Mouse (Mus musculus) thymus, adult 2 months (tissue): ENCODE measurements at regions not wholly inside any gene's neighbourhood (a gene's known extent, or its start where the extent isn't known, plus 50 kb on each side); places are given as distances from the start of the nearest gene placed in this dataset.

ENCODE experiments used
- DNase-seq: peaks from one replicate; pipeline ENCODE4 v3.0.0; 2021
- H3K27ac ChIP-seq: fragments of 200-500 bp; 2 replicates; pipeline ENCODE4 v1.5.1; 2012; ENCODE audit warnings: low read length, control low read depth; ENCODE audit not compliant: control insufficient read depth, insufficient read depth
- H3K27me3 ChIP-seq: fragments of 200-500 bp; 2 replicates; pipeline ENCODE4 v1.6.1; 2012; ENCODE audit warnings: mild to moderate bottlenecking, low read length, moderate library complexity, mixed read lengths; ENCODE audit not compliant: control insufficient read depth, insufficient read depth
- H3K36me3 ChIP-seq: fragments of 200-500 bp; 2 replicates; pipeline ENCODE4 v1.6.1; 2012; ENCODE audit warnings: mild to moderate bottlenecking, low read length, moderate library complexity; ENCODE audit not compliant: control insufficient read depth, insufficient read depth
- H3K4me1 ChIP-seq: fragments of 200-500 bp; replicated peaks from 2 replicates; pipeline ENCODE4 v1.6.1; 2012; ENCODE audit warnings: low read length; ENCODE audit not compliant: control insufficient read depth, insufficient read depth
- H3K4me3 ChIP-seq: fragments of 200-500 bp; 2 replicates; pipeline ENCODE4 v1.5.1; 2012; ENCODE audit warnings: mild to moderate bottlenecking, low read length, control low read depth, moderate library complexity; ENCODE audit not compliant: control insufficient read depth, insufficient read depth
- CTCF ChIP-seq: fragments of 200-500 bp; IDR thresholded peaks from 2 replicates; pipeline ENCODE4 v1.5.1; 2012; ENCODE audit warnings: mild to moderate bottlenecking, control low read depth, low read length, moderate library complexity, borderline replicate concordance; ENCODE audit not compliant: control insufficient read depth, poor library complexity, insufficient read depth; ENCODE audit errors: extremely low read depth
- POLR2A ChIP-seq: fragments of 200-500 bp; IDR thresholded peaks from 2 replicates; pipeline ENCODE4 v1.6.1; 2012; ENCODE audit warnings: mild to moderate bottlenecking, low read length, control low read depth, moderate library complexity; ENCODE audit not compliant: control insufficient read depth, poor library complexity, insufficient read depth; ENCODE audit errors: extremely low read depth
- WGBS: fragments of 180-500 bp; shearing (Covaris S2); methylation state at CpG from one replicate; pipeline ENCODE4 v1.1.7; 2018; 5-methylcytosine and 5-hydroxymethylcytosine counted together

- Histone ChIP-seq H3K27ac (no peak overlapping the region), H3K36me3 (no peaks in the 10 kb centered on the region), H3K4me3 (no peak overlapping the region), H3K4me1 (peaks cover 5% of the 10 kb centered on the region), H3K27me3 (no peaks in the 10 kb centered on the region)
- TF ChIP-seq POLR2A (no peak), CTCF (no peak)
- DNase-seq: no peak
- 86% methylated on average over 10 of the region's 10 CpGs for WGBS
Observed at GRCm38 (mm10) chr2:144160434-144160833, 110.0 kb upstream of the Mgme1 start.

DNA sequence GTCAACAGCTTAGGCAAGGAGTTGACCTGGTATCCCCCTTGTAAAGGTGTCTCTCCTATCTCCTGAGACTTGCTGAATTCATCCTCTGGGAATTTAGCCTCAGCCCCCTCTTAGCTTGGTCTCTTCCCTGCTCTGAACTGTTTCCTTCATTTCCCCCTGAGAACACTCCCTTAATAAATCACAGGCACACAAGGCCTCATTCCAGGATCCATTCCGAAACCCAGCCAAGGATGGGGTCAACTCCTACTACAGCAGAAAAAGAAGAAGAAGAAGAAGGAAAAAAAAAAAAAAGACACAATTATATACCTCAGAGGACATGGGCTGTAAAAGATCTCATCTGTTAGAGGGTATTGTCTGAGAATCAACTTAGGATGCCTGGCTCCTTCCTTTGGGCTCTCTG, 108.6 kb upstream of the Mgme1 start:
- Histone ChIP-seq H3K27ac (no peak overlapping the region), H3K36me3 (no peaks in the 10 kb centered on the region), H3K4me1 (peaks cover 8% of the 10 kb centered on the region), H3K4me3 (no peak overlapping the region), H3K27me3 (no peaks in the 10 kb centered on the region)
- DNase-seq: no peak
- 100% methylated on average over 1 of the region's 1 CpGs for WGBS
- TF ChIP-seq CTCF (no peak), POLR2A (no peak)

GRCm38 (mm10) chr2:144164102-144164501, 106.4 kb upstream of the Mgme1 start:
- TF ChIP-seq POLR2A (no peak), CTCF (no peak)
- no peak for DNase-seq
- 52% methylated on average over 8 of the region's 8 CpGs for WGBS
- Histone ChIP-seq H3K4me1 (peaks cover 8% of the 10 kb centered on the region), H3K4me3 (no peak overlapping the region), H3K27me3 (no peaks in the 10 kb centered on the region), H3K36me3 (no peaks in the 10 kb centered on the region), H3K27ac (no peak overlapping the region)

- 2% methylated on average over 37 of the region's 37 CpGs for WGBS
- H3K4me1 ChIP-seq: peaks cover 8% of the 10 kb centered on the region
- H3K36me3 ChIP-seq: no peaks in the 10 kb centered on the region
- peak; percentile 56 for DNase-seq
- no peak overlapping the region for H3K27ac ChIP-seq
- H3K27me3 ChIP-seq: no peaks in the 10 kb centered on the region
- TF ChIP-seq CTCF (no peak), POLR2A (no peak)
- H3K4me3 ChIP-seq: peak overlapping the region; percentile 89
Observed at GRCm38 (mm10) chr2:144164986-144165821, 105.3 kb upstream of the Mgme1 start.

- TF ChIP-seq POLR2A (no peak), CTCF (no peak)
- H3K36me3 ChIP-seq: no peaks in the 10 kb centered on the region
- WGBS: 46% methylated on average over 12 of the region's 12 CpGs
- no peak for DNase-seq
- H3K27me3 ChIP-seq: no peaks in the 10 kb centered on the region
- H3K4me3 ChIP-seq: peak overlapping the region; percentile 89; the same call in 1 of the 2 replicates
- peaks cover 8% of the 10 kb centered on the region for H3K4me1 ChIP-seq
- peak overlapping the region; percentile 38; the same call in 1 of the 2 replicates for H3K27ac ChIP-seq
Observed at GRCm38 (mm10) chr2:144166102-144166750, 104.2 kb upstream of the Mgme1 start.

DNA sequence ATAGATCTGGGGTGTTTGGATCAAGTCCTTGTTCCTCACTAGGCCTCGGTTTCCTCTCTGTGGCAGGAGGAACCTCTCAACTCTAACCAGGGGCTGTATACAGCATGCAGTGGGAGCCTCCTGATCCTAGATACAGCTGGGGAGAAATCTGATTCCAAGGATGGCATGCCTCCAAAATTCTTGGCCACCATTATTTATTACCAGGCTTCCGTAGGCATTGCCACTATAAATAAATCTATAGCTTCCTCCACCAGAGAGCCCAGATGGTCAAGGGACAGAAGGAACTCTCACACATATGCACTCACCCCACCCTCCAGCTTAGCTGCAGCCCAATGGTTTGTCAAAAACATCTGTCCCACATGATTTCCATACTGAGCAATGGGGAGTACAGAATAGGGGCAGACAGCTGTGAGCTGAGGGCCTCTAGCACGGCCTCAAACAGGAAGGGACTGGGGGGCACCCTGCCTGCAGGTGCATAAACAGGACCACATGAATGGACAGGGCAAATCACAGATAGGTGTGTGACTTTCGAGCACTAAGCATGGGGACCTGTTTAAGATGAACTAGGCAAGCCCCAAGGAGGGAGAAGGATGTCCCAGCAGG, 100.8 kb upstream of the Mgme1 start:
- H3K27ac ChIP-seq: no peak overlapping the region

DNA sequence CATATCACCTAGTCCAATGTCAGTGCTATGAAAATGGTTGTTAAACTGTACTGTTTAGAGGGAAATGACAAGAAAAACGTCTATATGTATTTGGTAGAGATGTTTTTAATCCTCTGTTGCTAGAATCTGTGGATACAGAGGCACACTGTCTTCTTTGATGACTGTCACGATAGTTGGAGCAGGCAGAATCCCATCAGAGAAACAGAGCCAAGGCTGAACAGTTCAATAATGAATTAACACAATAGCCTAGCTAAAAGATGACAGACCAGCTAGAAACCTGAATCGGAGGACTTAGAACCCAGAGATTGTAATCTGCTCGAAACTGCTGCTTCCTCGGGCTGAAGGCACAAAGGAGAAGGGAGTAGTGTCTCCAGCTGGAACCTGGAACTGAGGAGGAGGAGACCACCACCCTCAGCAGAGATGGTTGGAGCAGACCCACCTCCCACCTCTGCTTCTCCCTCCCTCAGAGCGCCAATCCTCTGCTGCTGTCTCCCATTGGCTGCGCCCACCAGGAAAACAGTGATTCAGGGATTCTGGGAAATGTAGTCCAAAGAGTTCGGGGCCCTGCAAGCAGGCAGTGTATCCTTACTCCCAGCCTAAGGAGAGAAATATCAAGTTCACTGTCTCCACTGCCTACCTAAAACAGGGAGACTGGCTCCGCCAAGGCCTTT, 98.2 kb upstream of the Mgme1 start:
- 74% methylated on average over 9 of the region's 9 CpGs for WGBS
- H3K4me1 ChIP-seq: peaks cover 7% of the 10 kb centered on the region
- H3K4me3 ChIP-seq: no peak overlapping the region
- H3K27me3 ChIP-seq: no peaks in the 10 kb centered on the region
- TF ChIP-seq POLR2A (no peak), CTCF (no peak)
- DNase-seq: no peak
- no peak overlapping the region for H3K27ac ChIP-seq
- H3K36me3 ChIP-seq: no peaks in the 10 kb centered on the region

More for the DNA sequence above, 100.8 kb upstream of the Mgme1 start:
- H3K4me3 ChIP-seq: no peak overlapping the region
- no peak for DNase-seq
- TF ChIP-seq CTCF (no peak), POLR2A (no peak)
- peaks cover 8% of the 10 kb centered on the region for H3K4me1 ChIP-seq
- H3K36me3 ChIP-seq: no peaks in the 10 kb centered on the region
- H3K27me3 ChIP-seq: no peaks in the 10 kb centered on the region
- WGBS: 68% methylated on average over 4 of the region's 4 CpGs
